Mouse (Mus musculus): ENCODE measurements at regions not wholly inside any gene's neighbourhood (a gene's known extent, or its start where the extent isn't known, plus 50 kb on each side); places are given as distances from the start of the nearest gene placed in this dataset.
"Not testable (repeated sequence)": the region's sequence is repeated elsewhere in the genome, so short reads cannot be mapped to it uniquely, and the experiment has no call there.

- no peak for DNase-seq
These were observed 698.5 kb downstream of the Triml1 start for GRCm38 (mm10) chr8:42442786-42443185.

- DNase-seq: no peak
These were observed 738.7 kb downstream of the Triml1 start for GRCm38 (mm10) chr8:42402632-42403031.

- DNase-seq: no peak
These were observed 744.4 kb downstream of the Triml1 start for GRCm38 (mm10) chr8:42396886-42397285.

GRCm38 (mm10) chr8:42388816-42389215 lies 752.5 kb downstream of the Triml1 start:
- no peak for DNase-seq

GRCm38 (mm10) chr8:42348073-42348603 lies 793.1 kb downstream of the Triml1 start:
- no peak for DNase-seq

GRCm38 (mm10) chr8:42334708-42335107 lies 806.6 kb downstream of the Triml1 start:
- DNase-seq: no peak

GRCm38 (mm10) chr8:42324663-42325062 lies 816.6 kb downstream of the Triml1 start:
- DNase-seq: no peak

GRCm38 (mm10) chr8:42322862-42323261 lies 818.4 kb downstream of the Triml1 start:
- no peak for DNase-seq

- DNase-seq: no peak
These were observed 830.2 kb downstream of the Triml1 start for GRCm38 (mm10) chr8:42311060-42311459.

- DNase-seq: no peak
These were observed 849.9 kb downstream of the Triml1 start for GRCm38 (mm10) chr8:42291392-42291791.

- DNase-seq: no peak
These were observed 859.3 kb downstream of the Triml1 start for GRCm38 (mm10) chr8:42282011-42282410.

- no peak for DNase-seq
These were observed 836.5 kb upstream of the Frg1 start for GRCm38 (mm10) chr8:42253358-42253757.

GRCm38 (mm10) chr8:42242321-42242720 lies 825.4 kb upstream of the Frg1 start:
- not testable (repeated sequence) for DNase-seq

GRCm38 (mm10) chr8:42219857-42220600 lies 803.2 kb upstream of the Frg1 start:
- DNase-seq: no peak

GRCm38 (mm10) chr8:42210943-42211342 lies 794.1 kb upstream of the Frg1 start:
- no peak for DNase-seq

GRCm38 (mm10) chr8:42209989-42210388 lies 793.1 kb upstream of the Frg1 start:
- DNase-seq: no peak

GRCm38 (mm10) chr8:42197257-42197656 lies 780.4 kb upstream of the Frg1 start:
- DNase-seq: no peak

GRCm38 (mm10) chr8:42193902-42194550 lies 777.2 kb upstream of the Frg1 start:
- no peak for DNase-seq

- no peak for DNase-seq
These were observed 770.2 kb upstream of the Frg1 start for GRCm38 (mm10) chr8:42187083-42187482.

- no peak for DNase-seq
These were observed 766.5 kb upstream of the Frg1 start for GRCm38 (mm10) chr8:42183288-42183878.

- DNase-seq: no peak
These were observed 745.6 kb upstream of the Frg1 start for GRCm38 (mm10) chr8:42162441-42162840.

- no peak for DNase-seq
These were observed 740.1 kb upstream of the Frg1 start for GRCm38 (mm10) chr8:42157006-42157405.

- DNase-seq: no peak
These were observed 739.7 kb upstream of the Frg1 start for GRCm38 (mm10) chr8:42156588-42156987.

- no peak for DNase-seq
These were observed 727.8 kb upstream of the Frg1 start for GRCm38 (mm10) chr8:42144685-42145084.
